Mouse (Mus musculus) left cerebral cortex, postnatal 10 days (tissue): ENCODE data around the gene Olfr808. TPM values are rescaled to one million over a fixed set of nuclear protein-coding genes. Genes with fewer than 3 reads are reported as not detected.

Source experiments
- DNase-seq, 2 experiments: peaks; one replicate each; pipeline ENCODE4 v3.0.0; 2021 to 2022; ENCODE audit warnings: low spot score in 2 of 2, mixed read lengths in 1 of 2; ENCODE audit errors: extremely low spot score in 1 of 2
- intact Hi-C: fragments of 180-260 bp; cut with DNase I; formaldehyde crosslinking; loops from one replicate; pipeline ENCODE4 v1.15.1; 2025
- microRNA-seq: library from miRNA; unstranded; fragments of <30 nt; microRNA quantifications from one replicate; pipeline ENCODE4 v1.2.0, GENCODE M21; 2022
- total RNA-seq, 2 experiments: library from RNA; stranded (reverse); gene quantifications; 2 replicates each; pipeline ENCODE4 v1.2.3; 2021

Olfr808 gene
- not detected for total RNA-seq

DNA sequence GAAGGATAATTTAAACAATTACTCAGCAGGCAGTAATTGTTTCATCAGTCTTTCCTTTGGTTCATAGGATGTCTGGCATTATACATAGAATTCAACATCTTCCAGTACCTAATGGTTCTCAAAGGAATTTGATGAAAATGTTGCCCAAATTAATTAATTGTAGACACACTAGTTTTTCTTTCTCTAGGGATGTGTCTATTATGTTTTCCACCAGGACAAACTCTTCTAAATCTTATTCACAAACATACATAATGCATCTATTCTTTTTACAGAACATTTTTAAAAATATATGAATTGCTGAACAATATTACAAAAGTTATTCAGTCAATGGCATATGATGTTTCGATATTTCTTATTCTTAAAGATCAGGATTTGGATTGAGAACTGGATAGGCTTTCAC, at the start of gene Olfr808:
Olfr808 (plus strand) TSS at position 301 of the 400 bp plus-strand sequence.
- DNase-seq = no peak
- intact Hi-C loops = no loop called here

DNA sequence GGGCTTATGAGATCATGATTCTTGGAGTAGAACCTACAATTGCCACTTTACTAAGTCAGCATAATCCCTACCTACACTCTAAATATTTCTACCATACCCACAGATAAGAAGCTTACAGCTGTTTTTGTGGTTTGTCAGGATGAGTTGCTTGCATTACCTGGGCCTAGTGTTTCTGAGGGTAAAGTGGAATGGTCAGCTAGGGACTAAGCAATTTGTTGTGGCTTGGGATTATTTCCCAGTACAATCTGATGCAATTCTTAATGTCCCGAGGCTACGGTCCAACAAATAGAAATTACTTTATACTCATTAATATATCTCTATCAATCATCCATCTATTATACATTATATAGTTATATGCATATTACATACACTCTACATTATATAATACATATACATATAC, 36.0 kb upstream of the Olfr808 start, which contains the start of gene Olfr805:
Olfr805 (minus strand) TSS at position 101 of the 400 bp plus-strand sequence.
- no peak for DNase-seq
- intact Hi-C loops = no loop called here

DNA sequence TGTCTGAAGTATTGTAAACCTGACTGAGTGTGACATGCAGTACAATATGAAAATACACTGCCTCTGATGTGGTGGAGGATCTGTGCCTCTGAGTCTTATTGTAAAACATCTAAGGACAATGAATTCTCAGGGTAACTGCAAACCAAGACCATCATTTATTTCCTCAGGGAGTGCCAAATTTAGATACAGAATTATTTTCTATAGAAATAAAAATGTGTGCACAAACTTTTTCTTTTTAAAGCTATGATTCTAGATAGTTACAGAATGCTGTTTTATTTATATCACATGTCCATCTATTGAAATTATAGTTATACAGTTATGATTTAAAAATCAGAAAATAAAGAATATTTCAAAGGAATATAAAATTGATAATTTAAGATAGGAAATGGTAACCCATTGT, 23.5 kb upstream of the Olfr808 start, which contains the start of gene Olfr806:
Olfr806 (minus strand) TSS at position 101 of the 400 bp plus-strand sequence.
- intact Hi-C loops = no loop called here

DNA sequence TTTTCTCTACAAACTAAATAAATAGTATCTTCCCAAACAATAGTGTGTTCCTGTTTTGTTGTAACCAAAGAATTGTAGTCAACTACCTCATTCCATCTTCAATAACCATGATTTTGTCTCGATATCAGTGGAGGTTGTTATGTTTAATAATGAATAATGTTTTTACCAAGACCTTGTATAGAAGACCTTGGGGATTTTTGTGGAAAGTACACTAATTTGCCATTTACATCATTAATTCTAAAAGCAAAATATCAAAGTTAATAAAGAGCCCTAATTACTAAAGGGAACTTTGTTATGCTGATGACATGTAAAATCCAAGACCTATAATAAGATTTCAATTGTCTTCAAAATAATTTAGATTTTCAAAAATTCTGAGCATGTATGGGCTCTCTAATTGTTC, 7.6 kb upstream of the Olfr808 start, which contains the start of gene Olfr807:
Olfr807 (minus strand) TSS at position 101 of the 400 bp plus-strand sequence.
- intact Hi-C loops = no loop called here

More for the DNA sequence above, 23.5 kb upstream of the Olfr808 start, which contains the start of gene Olfr806:
- DNase-seq = no peak

DNA sequence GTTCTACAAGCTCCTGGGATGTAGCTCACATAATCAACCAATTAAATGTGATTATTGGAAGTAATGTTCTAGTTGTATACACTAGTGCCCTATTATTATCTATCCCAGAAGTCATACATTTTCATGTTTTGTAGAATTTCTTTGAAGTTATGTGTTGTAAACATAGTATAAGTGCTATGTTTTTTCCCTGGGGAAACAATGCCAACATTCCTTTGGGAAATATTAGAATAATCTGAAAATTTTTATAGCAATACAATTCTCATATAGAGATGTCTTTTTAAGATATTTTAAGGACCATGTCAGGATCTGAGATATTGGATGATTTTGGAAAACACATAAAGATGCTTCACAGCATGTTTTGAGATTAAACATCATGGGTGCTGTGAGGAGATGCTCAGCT, 9.1 kb downstream of the Olfr808 start, which contains the start of gene Olfr809:
Olfr809 (plus strand) TSS at position 301 of the 400 bp plus-strand sequence.
- intact Hi-C loops = no loop called here

More for the DNA sequence above, 7.6 kb upstream of the Olfr808 start, which contains the start of gene Olfr807:
- DNase-seq = no peak

DNA sequence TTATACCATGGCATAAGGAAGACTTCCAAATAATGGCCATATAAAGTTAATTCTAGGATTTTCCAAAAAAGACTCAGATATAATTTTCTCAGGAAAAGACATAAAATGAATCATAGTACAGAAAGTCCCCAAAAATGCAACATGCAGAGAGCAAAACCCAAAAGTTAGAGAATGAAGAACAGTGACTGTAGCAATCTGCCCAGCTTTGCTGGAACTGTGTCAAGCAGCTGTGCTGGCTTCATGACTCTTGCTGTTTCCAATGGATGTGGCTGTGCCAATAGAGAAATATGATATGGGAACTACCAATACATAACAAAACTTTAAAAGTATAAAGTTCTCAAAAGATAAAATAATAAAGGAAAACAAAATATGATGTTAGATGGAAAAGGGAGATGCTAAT, 12.8 kb downstream of the Olfr808 start:
- intact Hi-C loops = no loop called here
- no peak for DNase-seq

More for the DNA sequence above, 9.1 kb downstream of the Olfr808 start, which contains the start of gene Olfr809:
- DNase-seq = no peak

DNA sequence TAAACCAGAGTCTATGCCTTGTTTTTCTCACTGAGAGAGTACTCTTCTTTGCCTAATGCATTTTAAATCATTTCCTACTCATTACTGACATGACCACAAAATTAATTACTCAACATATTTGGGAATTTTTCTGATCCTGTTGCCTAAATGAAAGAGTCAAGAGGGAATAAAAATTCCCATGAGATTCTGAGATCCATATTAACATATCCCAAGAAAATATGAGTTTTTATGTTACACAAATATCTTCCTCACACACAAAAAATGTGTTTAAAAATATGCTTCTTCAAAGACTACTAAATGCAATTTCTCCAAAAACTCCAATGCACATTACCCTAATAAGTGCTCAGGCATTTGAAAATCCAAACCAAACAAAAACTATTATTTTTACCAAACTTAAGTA, 29.5 kb downstream of the Olfr808 start, which contains the start of gene Olfr810:
Olfr810 (minus strand) TSS at position 101 of the 400 bp plus-strand sequence.
- intact Hi-C loops = no loop called here
- DNase-seq = no peak

DNA sequence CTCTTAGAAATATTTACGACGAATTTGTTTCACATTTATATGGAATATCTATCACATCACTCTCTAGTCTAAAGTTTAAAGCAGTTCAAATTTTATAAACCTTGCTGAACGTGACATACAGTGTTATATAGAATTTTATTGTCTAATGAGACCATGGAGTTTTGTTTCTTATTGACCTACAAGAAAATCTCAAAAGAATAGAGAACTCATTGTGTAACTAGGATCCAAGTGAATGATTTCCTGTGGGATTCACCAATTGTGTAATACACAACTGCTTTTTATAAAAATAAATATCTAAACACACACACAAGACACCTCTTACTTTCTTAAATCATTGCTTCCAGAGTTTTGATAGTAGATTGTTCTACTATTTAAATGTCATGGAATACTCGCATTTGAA, 39.0 kb downstream of the Olfr808 start, which contains the start of gene Olfr811:
Olfr811 (minus strand) TSS at position 101 of the 400 bp plus-strand sequence.
- intact Hi-C loops = no loop called here
- DNase-seq = no peak

Small RNA genes within 50 kb of the gene (microRNA-seq; reads per million reads assigned to microRNA genes)
- gene Gm24485 = not detected

Other genes starting within 250 kb of the Olfr808 start
- not detected for gene Olfr791, start 243.7 kb upstream of the Olfr808 start, total RNA-seq
- gene Olfr792, start 226.3 kb upstream of the Olfr808 start, total RNA-seq = not detected
- gene Olfr794, start 197.8 kb upstream of the Olfr808 start, total RNA-seq = not detected
- not detected for gene Olfr796, start 152.9 kb upstream of the Olfr808 start, total RNA-seq
- gene Olfr798, start 137.5 kb upstream of the Olfr808 start, total RNA-seq = not detected
- not detected for gene Olfr799, start 128.0 kb upstream of the Olfr808 start, total RNA-seq
- not detected for gene Olfr800, start 107.8 kb upstream of the Olfr808 start, total RNA-seq
- gene Olfr801, start 91.6 kb upstream of the Olfr808 start, total RNA-seq = not detected
- under 1 TPM in 1 of 2 experiments, not detected in 1; 0.13 TPM for gene Olfr802, start 77.3 kb upstream of the Olfr808 start, total RNA-seq
- gene Olfr803, start 71.2 kb upstream of the Olfr808 start, total RNA-seq = not detected
- gene Olfr804, start 62.3 kb upstream of the Olfr808 start, total RNA-seq = not detected
- gene Olfr805, start 36.1 kb upstream of the Olfr808 start, total RNA-seq = not detected
- not detected for gene Olfr806, start 23.6 kb upstream of the Olfr808 start, total RNA-seq
- gene Olfr807, start 7.7 kb upstream of the Olfr808 start, total RNA-seq = not detected
- not detected for gene Olfr809, start 9.2 kb downstream of the Olfr808 start, total RNA-seq
- not detected for gene Olfr810, start 29.4 kb downstream of the Olfr808 start, total RNA-seq
- not detected for gene Olfr811, start 38.9 kb downstream of the Olfr808 start, total RNA-seq
- gene Olfr812, start 80.6 kb downstream of the Olfr808 start, total RNA-seq = not detected
- not detected for gene Olfr813, start 89.9 kb downstream of the Olfr808 start, total RNA-seq
- gene Olfr814, start 114.4 kb downstream of the Olfr808 start, total RNA-seq = not detected
- not detected for gene Olfr815, start 140.4 kb downstream of the Olfr808 start, total RNA-seq
- gene Olfr816, start 150.1 kb downstream of the Olfr808 start, total RNA-seq = not detected
- not detected for gene Olfr818, start 183.6 kb downstream of the Olfr808 start, total RNA-seq
- gene Olfr819, start 201.8 kb downstream of the Olfr808 start, total RNA-seq = not detected
- not detected for gene Olfr247, start 210.7 kb downstream of the Olfr808 start, total RNA-seq
- gene Gm10310, start 219.6 kb downstream of the Olfr808 start, total RNA-seq = not detected
- gene Olfr820, start 247.1 kb downstream of the Olfr808 start, total RNA-seq = not detected